8 mouse cellular contexts compared by ENCODE assay signal in genomic region chr6:83326761-83327160, GRCm38 (mm10). TPM values are rescaled to one million over a fixed set of nuclear protein-coding genes. Genes with fewer than 3 reads are reported as not detected.
A peak's percentile ranks its signal among the peaks of the same experiment; 100 is the strongest.
DNase-seq lines count a peak whose midpoint lies in the region; ATAC-seq lines count a peak whose summit lies in the region.

No protein-coding gene starts in this region.

- peaks cover 26% of the 10 kb centered on the region for H3K36me3 ChIP-seq in kidney, embryonic 14.5 days (ENCODE audit: control insufficient read depth, insufficient read depth, low read length)
- H3K36me3 ChIP-seq in hindbrain, embryonic 16.5 days (ENCODE audit: control insufficient read depth, insufficient read depth, low read length): peaks cover 14% of the 10 kb centered on the region
- peaks cover 15% of the 10 kb centered on the region for H3K36me3 ChIP-seq in midbrain, embryonic 15.5 days (replicated peaks)

- H3K9me3 ChIP-seq in kidney, embryonic 14.5 days (ENCODE audit: control insufficient read depth, low read length): no peaks in the 10 kb centered on the region
- H3K9me3 ChIP-seq in hindbrain, embryonic 16.5 days (ENCODE audit: control insufficient read depth, low read length): no peaks in the 10 kb centered on the region
- H3K9me3 ChIP-seq in midbrain, embryonic 15.5 days: no peaks in the 10 kb centered on the region

- H3K9ac ChIP-seq in kidney, embryonic 14.5 days (ENCODE audit: low read depth, low read length): peak overlapping the region; percentile 88; the same call in 1 of the 2 replicates
- no peak overlapping the region for H3K9ac ChIP-seq in hindbrain, embryonic 16.5 days (ENCODE audit: low read depth, low read length)
- H3K9ac ChIP-seq in midbrain, embryonic 15.5 days: peak overlapping the region; percentile 95

- WGBS in kidney, embryonic 14.5 days: 53% methylated on average over 6 of the region's 6 CpGs
- 67% methylated on average over 6 of the region's 6 CpGs for WGBS in hindbrain, embryonic 16.5 days
- WGBS in midbrain, embryonic 15.5 days: 70% methylated on average over 6 of the region's 6 CpGs

- H3K27ac ChIP-seq in kidney, embryonic 14.5 days (ENCODE audit: low read depth, low read length): no peak overlapping the region
- no peak overlapping the region for H3K27ac ChIP-seq in brown adipose tissue, adult 24 weeks (replicated peaks; ENCODE audit: low read depth, low read length)
- H3K27ac ChIP-seq in hindbrain, embryonic 16.5 days (ENCODE audit: low read depth, low read length): no peak overlapping the region
- H3K27ac ChIP-seq in midbrain, embryonic 15.5 days: no peak overlapping the region

- H3K27me3 ChIP-seq in kidney, embryonic 14.5 days (ENCODE audit: control insufficient read depth, insufficient read depth, low read length): no peaks in the 10 kb centered on the region
- H3K27me3 ChIP-seq in hindbrain, embryonic 16.5 days (replicated peaks; ENCODE audit: control insufficient read depth, insufficient read depth, low read length): no peaks in the 10 kb centered on the region
- no peaks in the 10 kb centered on the region for H3K27me3 ChIP-seq in midbrain, embryonic 15.5 days (replicated peaks)

- H3K4me1 ChIP-seq in kidney, embryonic 14.5 days (ENCODE audit: control insufficient read depth, insufficient read depth, low read length): peaks cover 7% of the 10 kb centered on the region
- 0 out of 2 replicates have a peak, but pooled peaks cover 2% of the 10 kb centered on the region for H3K4me1 ChIP-seq in brown adipose tissue, adult 24 weeks (ENCODE audit: control insufficient read depth, insufficient read depth, insufficient read length, low read length)
- peaks cover 11% of the 10 kb centered on the region for H3K4me1 ChIP-seq in hindbrain, embryonic 16.5 days (ENCODE audit: control insufficient read depth, insufficient read depth, low read depth, low read length)
- peaks cover 22% of the 10 kb centered on the region for H3K4me1 ChIP-seq in midbrain, embryonic 15.5 days

- H3K4me3 ChIP-seq in kidney, embryonic 14.5 days (ENCODE audit: low read length): peak overlapping the region; percentile 70
- peak overlapping the region; percentile 89 for H3K4me3 ChIP-seq in brown adipose tissue, adult 24 weeks (ENCODE audit: insufficient read depth, low read depth, low read length)
- peak overlapping the region; percentile 96 for H3K4me3 ChIP-seq in hindbrain, embryonic 16.5 days (ENCODE audit: low read length)
- peak overlapping the region; percentile 75 for H3K4me3 ChIP-seq in midbrain, embryonic 15.5 days

- peak overlapping the region; percentile 55 for H3K4me2 ChIP-seq in kidney, embryonic 14.5 days (replicated peaks; ENCODE audit: low read depth, low read length)
- H3K4me2 ChIP-seq in hindbrain, embryonic 16.5 days (ENCODE audit: low read length): peak overlapping the region; percentile 79
- peak overlapping the region; percentile 82 for H3K4me2 ChIP-seq in midbrain, embryonic 15.5 days

- ATAC-seq in kidney, embryonic 14.5 days (ENCODE audit: low FRiP score, low TSS enrichment): no peak
- no peak for ATAC-seq in hindbrain, embryonic 16.5 days
- no peak for ATAC-seq in midbrain, embryonic 15.5 days (replicated peaks)

- no peak for DNase-seq in kidney, adult 9 months
- no peak for DNase-seq in urinary bladder, postnatal 4 days (ENCODE audit: low spot score in 2 of 2)
- no peak for DNase-seq in testis, postnatal 14 days (ENCODE audit: low spot score)
- DNase-seq in lung, postnatal 36 days: no peak

RNA-seq across cellular contexts. Expression of gene Mob1a, which starts 0.9 kb away (rescaled TPM):
- polyA plus RNA-seq in kidney, embryonic 14.5 days (2014; fragmentation: Nextera tagmentation; extraction: Ambion mirVana): 38.9 and 92.4 TPM in 2 replicates
- 38.1 and 43.1 TPM in 2 replicates for polyA plus RNA-seq in brown adipose tissue, adult 24 weeks (2012; ENCODE audit: insufficient read depth, insufficient read length, missing spikeins)
- polyA plus RNA-seq in hindbrain, embryonic 16.5 days (2015; fragmentation: Nextera tagmentation; extraction: Ambion mirVana): 19.4 and 23.9 TPM in 2 replicates
- 22.8 and 23.4 TPM in 2 replicates for polyA plus RNA-seq in midbrain, embryonic 15.5 days (2015; fragmentation: Nextera tagmentation; extraction: Ambion mirVana)

RNA-seq across cellular contexts. Expression of gene Mthfd2, which starts 1.1 kb away (rescaled TPM):
- 46.7 and 50.8 TPM in 2 replicates for polyA plus RNA-seq in kidney, embryonic 14.5 days (2014; fragmentation: Nextera tagmentation; extraction: Ambion mirVana)
- polyA plus RNA-seq in brown adipose tissue, adult 24 weeks (2012; ENCODE audit: insufficient read depth, insufficient read length, missing spikeins): 5.2 and 7.4 TPM in 2 replicates
- 33.4 and 34.3 TPM in 2 replicates for polyA plus RNA-seq in hindbrain, embryonic 16.5 days (2015; fragmentation: Nextera tagmentation; extraction: Ambion mirVana)
- 28.9 and 31.0 TPM in 2 replicates for polyA plus RNA-seq in midbrain, embryonic 15.5 days (2015; fragmentation: Nextera tagmentation; extraction: Ambion mirVana)

RNA-seq across cellular contexts. Expression of gene Bola3, which starts 22.2 kb away (rescaled TPM):
- 142 and 182 TPM in 2 replicates for polyA plus RNA-seq in kidney, embryonic 14.5 days (2014; fragmentation: Nextera tagmentation; extraction: Ambion mirVana)
- 671 and 946 TPM in 2 replicates for polyA plus RNA-seq in brown adipose tissue, adult 24 weeks (2012; ENCODE audit: insufficient read depth, insufficient read length, missing spikeins)
- polyA plus RNA-seq in hindbrain, embryonic 16.5 days (2015; fragmentation: Nextera tagmentation; extraction: Ambion mirVana): 55.8 and 64.3 TPM in 2 replicates
- 44.0 and 54.3 TPM in 2 replicates for polyA plus RNA-seq in midbrain, embryonic 15.5 days (2015; fragmentation: Nextera tagmentation; extraction: Ambion mirVana)
